Mouse (Mus musculus) E14TG2a.4 (cell line): ENCODE data around the gene Hadhb.

Source experiments
- CTCF ChIP-seq: conservative IDR thresholded peaks from 2 replicates; pipeline ENCODE4 v1.5.1; 2014; ENCODE audit warnings: low read length
- NANOG ChIP-seq: IDR thresholded peaks from 2 replicates; pipeline ENCODE4 v1.6.1; 2014; ENCODE audit warnings: borderline replicate concordance, low read length, mixed read lengths
- POU5F1 ChIP-seq: IDR thresholded peaks from 2 replicates; pipeline ENCODE4 v1.6.1; 2014; ENCODE audit warnings: low read length, borderline replicate concordance

GRCm38 (mm10) chr5:30219715-30220114 lies 64.7 kb downstream of the Hadhb start:
- no peak for TF ChIP-seq CTCF
- no peak for TF ChIP-seq NANOG
- no peak for TF ChIP-seq POU5F1
